Mouse (Mus musculus) cerebellum, adult 2 months (tissue): Measurements from ENCODE around the gene Ak9.

Experiments
- CTCF ChIP-seq: fragments of 200-500 bp; IDR thresholded peaks from 2 replicates; pipeline ENCODE4 v1.5.1; 2011; ENCODE audit warnings: low read depth, mild to moderate bottlenecking, control low read depth, low read length, moderate library complexity, borderline replicate concordance; ENCODE audit not compliant: insufficient read depth
- POLR2A ChIP-seq: fragments of 200-500 bp; IDR thresholded peaks from 2 replicates; pipeline ENCODE4 v1.6.1; 2011; ENCODE audit warnings: low read length, control low read depth, borderline replicate concordance; ENCODE audit not compliant: insufficient read depth

GRCm38 (mm10) chr10:41304961-41305455, 1.2 kb downstream of the Ak9 start:
- TF ChIP-seq CTCF (no peak), POLR2A (no peak)
